Mouse (Mus musculus) bone marrow macrophage, adult 2 months (primary cell): ENCODE data around the gene Rere.

Experiments used
- CTCF ChIP-seq: IDR thresholded peaks from 2 replicates; pipeline ENCODE4 v1.5.1; 2012; ENCODE audit warnings: low read depth, mild to moderate bottlenecking, low read length, moderate library complexity
- POLR2A ChIP-seq: IDR thresholded peaks from 2 replicates; pipeline ENCODE4 v1.6.1; 2012; ENCODE audit warnings: mild to moderate bottlenecking, low read depth, low read length, borderline replicate concordance

DNA sequence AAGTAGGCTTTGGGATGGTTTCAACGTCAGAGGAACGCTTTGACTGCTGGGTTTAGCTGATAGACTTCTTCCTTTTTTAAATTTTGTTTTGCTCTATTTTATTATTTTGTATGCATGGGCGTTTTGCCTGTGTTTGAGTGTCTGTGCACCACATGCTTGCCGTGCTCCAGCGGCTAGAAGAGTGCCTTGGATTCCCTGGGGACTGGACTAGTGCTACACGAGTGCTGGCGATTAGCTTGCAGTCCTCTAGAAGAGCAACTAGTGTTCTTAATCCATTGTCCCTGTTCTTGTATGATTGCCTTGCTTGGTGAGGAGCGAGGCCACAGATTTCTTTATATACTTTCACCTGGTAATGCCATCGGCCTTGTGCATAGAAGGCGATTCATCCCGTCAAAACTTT is 122.5 kb downstream of the Rere start:
- TF ChIP-seq CTCF = no peak
- TF ChIP-seq POLR2A = no peak
